Mouse (Mus musculus) myocyte (in vitro differentiated cells): Measurements from ENCODE around the gene Chrnd.

Source experiments
- E2F4 ChIP-seq: IDR thresholded peaks from one replicate; pipeline ENCODE4 v1.6.1; 2011; ENCODE audit warnings: mild to moderate bottlenecking, control low read depth, moderate library complexity; ENCODE audit not compliant: insufficient read depth
- SRF ChIP-seq: IDR thresholded peaks from one replicate; pipeline ENCODE4 v1.6.1; 2011; ENCODE audit warnings: low read depth; ENCODE audit not compliant: control insufficient read depth, insufficient read length
- USF1 ChIP-seq: IDR thresholded peaks from one replicate; pipeline ENCODE4 v1.6.1; 2011; ENCODE audit warnings: low read depth, mild to moderate bottlenecking, control low read depth, moderate library complexity

DNA sequence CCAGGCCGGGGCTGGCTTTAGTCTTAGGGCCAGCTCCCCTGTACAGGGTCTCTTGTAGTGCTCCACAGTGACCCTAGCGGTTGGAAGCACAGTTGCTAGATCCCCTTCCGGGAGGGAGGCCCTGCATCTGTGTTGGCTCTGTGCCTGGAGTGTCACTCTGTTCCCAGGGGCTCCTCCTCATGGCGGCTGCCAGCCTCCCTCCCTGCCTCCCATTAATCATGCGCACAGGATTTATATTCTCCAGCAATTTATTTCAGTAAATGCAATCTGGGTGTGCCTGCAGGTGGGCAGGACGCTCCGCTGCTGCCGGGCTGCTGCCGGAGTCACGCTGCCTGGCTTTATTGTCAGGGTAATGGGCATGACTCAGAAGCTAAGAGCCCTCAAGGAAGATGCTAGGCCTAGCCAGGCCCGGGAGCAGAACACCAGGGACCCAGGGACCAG is 14.5 kb upstream of the Chrnd start:
- no peak for TF ChIP-seq SRF
- no peak for TF ChIP-seq E2F4
- no peak for TF ChIP-seq USF1
